Mouse (Mus musculus) heart, postnatal 0 days (tissue): ENCODE results near the gene Clk2.

Source experiments
- CTCF ChIP-seq: IDR thresholded peaks from 2 replicates; pipeline ENCODE4 v1.5.1; 2016; ENCODE audit warnings: antibody characterized with exemption, control low read depth, low read depth
- EP300 ChIP-seq: IDR thresholded peaks from 2 replicates; pipeline ENCODE4 v1.6.1; 2016; ENCODE audit warnings: antibody characterized with exemption, low read depth

GRCm38 (mm10) chr3:89181749-89182500 lies 17.3 kb downstream of the Clk2 start:
- TF ChIP-seq CTCF (no peak), EP300 (no peak)
